Mouse (Mus musculus) left cerebral cortex, postnatal 14 days (tissue): ENCODE results near the gene Klf14. TPM values are rescaled to one million over a fixed set of nuclear protein-coding genes. Genes with fewer than 3 reads are reported as not detected.

ENCODE experiments used
- DNase-seq, 2 experiments: peaks; one replicate each; pipeline ENCODE4 v3.0.0; 2021 to 2022; ENCODE audit warnings: low spot score in 2 of 2, mixed read lengths in 1 of 2
- intact Hi-C: fragments of 180-260 bp; cut with DNase I; formaldehyde crosslinking; loops from one replicate; pipeline ENCODE4 v1.15.1; 2025
- long read RNA-seq, 2 experiments: library from polyadenylated mRNA; stranded (forward); transcript quantifications; one replicate each; pipeline ENCODE4 v2.0.0; 2021
- total RNA-seq, 2 experiments: library from RNA; stranded (reverse); gene quantifications; 2 replicates each; pipeline ENCODE4 v1.2.3; 2021

Gene Klf14
- total RNA-seq: 1 to 10 TPM in 1 of 2 experiments, under 1 TPM in 1; 0.83 to 1.0 TPM
- long read RNA-seq, experiment 1, partial matches to known transcripts: 0 of 1 reads
- long read RNA-seq, experiment 1, other reads (novel, unspliced or antisense): 0 of 1 reads
- long read RNA-seq, experiment 2, partial matches to known transcripts: 0 of 4 reads
- long read RNA-seq, experiment 2, other reads (novel, unspliced or antisense): 0 of 4 reads

GRCm38 (mm10) chr6:30958736-30959540 lies at the start of gene Klf14:
Klf14 (minus strand) TSS chr6:30959078.
- intact Hi-C loops: no loop called here
- no peak for DNase-seq

GRCm38 (mm10) chr6:31006111-31006600 lies 47.3 kb upstream of the Klf14 start:
- DNase-seq: no peak
- intact Hi-C loops: no loop called here

- DNase-seq: no peak
Measured at GRCm38 (mm10) chr6:30986393-30986792, 27.5 kb upstream of the Klf14 start.

GRCm38 (mm10) chr6:30983021-30983420 lies 24.1 kb upstream of the Klf14 start:
- intact Hi-C loops: loop anchor here (2.0 to 5.0 kb wide), 3 partner anchors 49 to 580 kb away; no protein-coding TSS in a partner anchor
- DNase-seq: no peak

More at GRCm38 (mm10) chr6:30986393-30986792, 27.5 kb upstream of the Klf14 start:
- intact Hi-C loops: no loop called here

GRCm38 (mm10) chr6:30982372-30982980 lies 23.6 kb upstream of the Klf14 start:
- intact Hi-C loops: loop anchor here (2.0 to 5.0 kb wide), 3 partner anchors 50 to 580 kb away; no protein-coding TSS in a partner anchor
- DNase-seq: peak in 1 of 2 experiments; percentile 31

- DNase-seq: no peak
- intact Hi-C loops: loop anchor here (5.0 kb wide), 2 partner anchors 51 to 79 kb away; no protein-coding TSS in a partner anchor
Measured at GRCm38 (mm10) chr6:30981351-30981750, 22.5 kb upstream of the Klf14 start.

GRCm38 (mm10) chr6:30978615-30979014 lies 19.7 kb upstream of the Klf14 start:
- no peak for DNase-seq
- intact Hi-C loops: no loop called here

GRCm38 (mm10) chr6:30972121-30972520 lies 13.2 kb upstream of the Klf14 start:
- no peak for DNase-seq

GRCm38 (mm10) chr6:30957784-30958735 lies 818 bp downstream of the Klf14 start:
- intact Hi-C loops: no loop called here
- peak in 1 of 2 experiments; percentile 55 for DNase-seq

More at GRCm38 (mm10) chr6:30972121-30972520, 13.2 kb upstream of the Klf14 start:
- intact Hi-C loops: no loop called here

DNA sequence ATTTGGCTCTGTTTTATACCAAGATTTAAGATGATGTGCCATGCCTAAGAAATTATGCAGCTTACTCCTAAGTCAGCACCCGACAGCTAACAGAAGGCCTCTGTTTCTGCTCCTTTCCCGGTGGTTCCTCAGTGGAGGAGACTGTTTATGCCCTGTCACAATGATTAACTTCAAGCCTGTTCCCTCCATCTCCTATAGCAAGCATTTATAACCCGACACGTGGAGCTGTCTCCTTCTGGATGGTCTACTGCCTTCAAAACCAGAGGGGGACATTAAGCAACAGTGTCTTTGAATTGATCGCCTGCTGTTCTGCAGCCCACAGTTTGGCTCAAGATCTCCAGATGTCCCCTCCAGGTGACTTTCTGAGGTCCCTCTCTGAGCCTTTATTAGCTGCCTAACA lies 19.6 kb downstream of the Klf14 start:
- intact Hi-C loops: no loop called here
- DNase-seq: no peak

GRCm38 (mm10) chr6:30922821-30923220 lies 36.1 kb downstream of the Klf14 start:
- DNase-seq: no peak
- intact Hi-C loops: no loop called here

GRCm38 (mm10) chr6:30921826-30922225 lies 37.1 kb downstream of the Klf14 start:
- intact Hi-C loops: no loop called here
- DNase-seq: no peak

DNA sequence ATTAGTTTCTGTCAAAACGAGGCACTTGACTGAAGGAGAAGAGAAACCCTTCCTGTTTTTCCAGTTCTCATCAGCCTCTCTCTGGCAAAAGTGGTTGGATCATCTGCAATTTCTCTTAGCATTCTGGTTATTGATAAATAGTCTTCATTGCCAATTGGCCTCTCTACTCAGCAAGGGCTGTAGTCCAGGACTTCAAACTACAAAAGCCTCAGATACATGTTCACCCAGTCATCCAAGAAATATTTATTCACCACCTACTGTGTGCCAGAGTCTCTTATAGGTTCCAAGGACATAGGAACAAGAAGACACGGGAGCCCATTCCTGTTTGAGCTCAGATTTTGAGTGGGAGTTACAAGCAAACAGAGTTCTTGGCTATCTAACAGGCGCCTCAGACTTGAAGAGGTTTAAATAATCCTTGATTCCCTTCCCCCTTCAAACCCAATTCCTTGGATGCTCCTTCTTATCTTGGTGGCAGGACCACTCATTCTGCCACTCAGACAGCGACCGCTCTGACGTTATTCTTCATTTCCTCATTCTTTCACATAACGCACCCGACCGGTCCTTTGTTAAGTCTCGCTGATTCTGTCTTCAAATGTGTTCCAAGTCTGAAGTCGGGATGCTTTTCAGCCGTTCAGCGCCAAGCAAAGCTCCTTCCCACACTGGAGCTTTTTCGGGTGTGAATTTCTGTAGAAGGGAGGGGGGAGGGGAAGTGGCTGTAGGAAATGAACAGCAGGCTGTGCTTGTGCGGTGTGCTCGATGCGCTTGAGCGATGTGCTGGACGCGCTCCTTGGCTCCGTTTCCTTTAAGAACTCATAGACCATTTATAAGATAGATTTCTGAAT lies 37.8 kb downstream of the Klf14 start:
- peak; percentile 59 to 77 for DNase-seq
- intact Hi-C loops: no loop called here

DNA sequence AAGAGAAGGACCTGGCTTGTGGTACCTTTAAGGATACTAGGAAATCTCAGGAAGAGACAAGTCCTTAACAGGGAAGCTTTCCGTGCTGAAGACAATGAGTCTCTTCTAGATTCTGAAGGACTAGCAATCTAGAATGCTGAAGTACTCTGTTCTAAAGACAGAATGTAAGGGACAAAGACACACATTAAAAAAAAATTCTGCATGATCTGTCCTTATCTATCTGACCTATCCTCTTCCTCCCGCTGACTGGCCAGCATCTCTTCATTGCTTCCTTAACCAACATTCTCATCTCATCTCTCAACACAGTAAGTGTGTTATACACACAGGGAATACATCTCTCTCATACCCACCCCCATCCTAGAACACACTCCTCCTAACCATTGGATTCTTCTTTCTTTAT lies 43.4 kb downstream of the Klf14 start, which contains the start of gene Tsga13:
Gene Tsga13 (minus strand): TSS at position 101 of the 400 bp plus-strand sequence.
- DNase-seq: no peak
- intact Hi-C loops: no loop called here

DNA sequence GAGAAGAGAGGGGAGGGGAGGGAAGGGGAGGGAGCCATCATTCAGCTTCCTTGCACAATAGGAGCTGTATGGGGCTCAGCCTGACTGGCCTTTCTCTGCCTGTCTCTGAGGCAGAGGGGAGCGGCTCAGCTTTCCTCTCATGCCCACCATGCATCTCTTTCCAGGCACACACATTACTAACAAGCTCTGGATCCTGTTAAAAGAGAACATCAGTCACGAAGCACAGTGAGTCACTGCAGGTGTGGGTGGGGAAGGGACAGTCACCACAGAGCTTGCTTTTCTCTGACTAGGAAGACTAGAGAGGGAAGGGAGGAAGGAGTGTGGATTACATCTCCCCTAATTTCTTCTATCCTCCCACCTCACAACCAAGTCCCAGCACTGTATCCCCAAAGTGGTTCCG lies 50.9 kb downstream of the Klf14 start:
- DNase-seq: peak; percentile 59 to 81
- intact Hi-C loops: no loop called here
